Mouse (Mus musculus): ENCODE measurements at regions not wholly inside any gene's neighbourhood (a gene's known extent, or its start where the extent isn't known, plus 50 kb on each side); places are given as distances from the start of the nearest gene placed in this dataset.
"Not testable (repeated sequence)": the region's sequence is repeated elsewhere in the genome, so short reads cannot be mapped to it uniquely, and the experiment has no call there.

GRCm38 (mm10) chr2:149283274-149283673, 121.6 kb upstream of the Cst10 start:
- Histone ChIP-seq H3K27ac (no peak overlapping the region), H3K4me3 (no peak overlapping the region)
- DNase-seq = no peak
- intact Hi-C loops (cut with DNase I) = no loop called here
- no peak for TF ChIP-seq CTCF (IDR thresholded peaks at IDR 0.05)

- Histone ChIP-seq H3K27ac (no peak overlapping the region), H3K4me3 (no peak overlapping the region)
- no peak for DNase-seq
- intact Hi-C loops (cut with DNase I) = no loop called here
- no peak for TF ChIP-seq CTCF (IDR thresholded peaks at IDR 0.05)
Measured at GRCm38 (mm10) chr2:149284199-149284598, 120.7 kb upstream of the Cst10 start.

- intact Hi-C loops (cut with DNase I); H3K27ac ChIP-seq; DNase-seq; H3K4me3 ChIP-seq: not testable (repeated sequence)
Measured at GRCm38 (mm10) chr2:149296936-149297335, 107.9 kb upstream of the Cst10 start.

GRCm38 (mm10) chr2:149305553-149305952, 99.3 kb upstream of the Cst10 start:
- intact Hi-C loops (cut with DNase I) = no loop called here
- no peak for TF ChIP-seq CTCF (IDR thresholded peaks at IDR 0.05)
- DNase-seq = no peak
- H3K27ac ChIP-seq = no peak overlapping the region
- no peak overlapping the region for H3K4me3 ChIP-seq

- Histone ChIP-seq H3K27ac (no peak overlapping the region), H3K4me3 (no peak overlapping the region)
- DNase-seq = no peak
- intact Hi-C loops (cut with DNase I) = no loop called here
- TF ChIP-seq CTCF (IDR thresholded peaks at IDR 0.05) = peak; percentile 50
Measured at GRCm38 (mm10) chr2:149350239-149350811, 54.5 kb upstream of the Cst10 start.
